Mouse (Mus musculus) bone marrow, adult 2 months (tissue): ENCODE results near the gene Mettl27.

ENCODE experiments used
- CTCF ChIP-seq: fragments of 200-500 bp; IDR thresholded peaks from 2 replicates; pipeline ENCODE4 v1.5.1; 2011; ENCODE audit warnings: low read length, control low read depth; ENCODE audit not compliant: control insufficient read depth, insufficient read depth
- POLR2A ChIP-seq: fragments of 200-500 bp; IDR thresholded peaks from 2 replicates; pipeline ENCODE4 v1.6.1; 2011; ENCODE audit warnings: low read depth, mild to moderate bottlenecking, control low read depth, low read length, borderline replicate concordance; ENCODE audit not compliant: control insufficient read depth

DNA sequence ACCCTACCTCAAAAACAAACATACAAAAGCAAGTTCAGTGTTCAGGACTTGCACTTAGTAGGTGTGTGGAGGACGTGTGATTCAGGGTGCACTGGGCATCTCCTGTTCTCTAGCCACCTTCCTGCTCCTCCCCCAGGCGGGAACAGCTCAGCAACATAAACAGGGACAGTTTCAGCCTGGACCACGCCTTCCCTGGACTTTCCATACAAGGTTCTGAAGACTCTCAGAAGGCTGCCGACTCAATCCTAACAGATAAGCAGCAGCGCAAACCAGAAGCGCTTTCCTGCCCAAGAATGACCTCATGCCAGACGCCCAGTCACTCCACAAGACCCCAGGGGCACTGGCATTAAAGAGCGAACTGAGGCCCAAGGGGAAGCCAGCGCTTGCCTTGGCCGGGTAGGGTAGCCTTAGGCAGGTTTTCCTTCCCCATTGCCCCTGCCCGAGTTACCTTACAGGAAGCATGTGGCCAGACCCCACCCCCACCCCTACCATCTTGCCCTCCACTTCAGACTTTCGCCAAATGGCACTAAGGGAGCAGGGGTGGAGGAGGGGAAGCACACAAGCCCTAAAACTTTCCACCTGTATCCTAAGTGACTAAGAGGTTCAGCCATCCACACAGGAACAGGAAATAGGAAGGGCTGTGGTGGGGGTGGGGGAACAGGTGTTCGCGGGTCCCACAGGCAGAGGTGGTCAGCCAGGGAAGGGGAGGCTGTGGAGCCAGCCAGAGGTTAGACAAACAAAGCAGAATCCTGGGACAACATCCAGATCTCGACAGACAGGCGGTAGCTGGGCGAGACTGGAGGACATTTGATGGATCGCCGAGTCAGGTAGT is 19.1 kb downstream of the Mettl27 start:
- TF ChIP-seq CTCF: no peak
- TF ChIP-seq POLR2A: no peak
